Mouse (Mus musculus) thymus, postnatal 10 days (tissue): ENCODE measurements around the gene Nkd1.

Experiments used
- DNase-seq, 2 experiments: peaks; one replicate each; pipeline ENCODE4 v3.0.0; 2021; ENCODE audit warnings: low spot score in 2 of 2

Nkd1 gene

DNA sequence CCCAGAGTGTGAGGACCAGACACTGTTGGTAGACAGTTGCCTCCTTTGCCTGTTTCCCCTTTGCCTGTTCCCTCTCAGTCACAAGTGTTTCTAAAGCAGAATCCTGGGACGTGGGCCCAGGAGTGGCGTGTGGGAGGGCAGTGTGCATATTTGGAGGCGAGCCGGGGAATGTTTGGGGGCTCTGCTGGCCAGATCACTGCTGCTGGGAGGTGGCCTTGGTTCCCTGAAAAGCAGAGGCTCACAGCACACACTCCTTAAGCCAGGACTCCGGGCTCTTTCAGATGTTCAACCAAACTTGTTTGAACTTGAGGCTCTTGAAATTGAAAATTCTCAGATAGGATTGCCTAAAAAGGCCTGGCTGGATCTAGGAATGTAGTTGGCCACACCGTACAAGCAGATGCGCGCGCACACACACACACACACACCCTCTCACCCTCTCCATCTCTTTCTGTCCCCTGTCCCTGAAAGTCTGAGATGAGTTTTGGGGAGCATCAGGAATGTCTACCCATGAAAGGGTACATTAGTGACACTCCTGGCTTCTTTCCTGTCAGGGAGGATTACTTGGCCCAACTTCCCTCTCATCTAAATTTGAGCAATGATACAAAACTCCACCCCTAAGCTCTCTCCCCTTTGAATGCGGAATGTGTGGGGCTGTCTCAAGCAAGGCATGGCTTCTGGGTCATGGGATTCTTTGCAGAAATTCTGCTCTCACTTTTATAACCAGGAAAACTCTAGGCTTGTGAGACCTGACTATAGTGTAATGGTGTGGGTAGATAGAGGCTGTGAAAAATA, 55.4 kb downstream of the Nkd1 start:
- no peak for DNase-seq

DNA sequence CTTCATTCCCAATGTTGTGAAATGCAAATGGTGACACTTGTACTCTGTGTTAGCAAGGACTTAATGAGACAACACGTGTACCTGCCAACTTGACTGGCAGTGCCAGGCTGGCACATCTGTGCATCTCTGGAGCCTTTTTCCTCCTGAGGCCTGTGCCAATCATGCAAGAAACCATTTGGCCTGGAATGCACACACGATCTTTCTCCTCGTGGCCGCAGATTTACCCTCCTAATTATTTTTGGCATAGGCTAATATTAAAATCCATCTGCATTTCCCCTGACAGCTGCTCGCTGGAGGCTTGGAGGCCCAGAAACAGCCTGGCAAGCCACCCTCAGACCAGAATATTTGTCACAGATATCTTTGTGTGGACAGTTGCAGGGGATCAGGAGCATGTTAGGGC, 56.5 kb downstream of the Nkd1 start:
- no peak for DNase-seq

DNA sequence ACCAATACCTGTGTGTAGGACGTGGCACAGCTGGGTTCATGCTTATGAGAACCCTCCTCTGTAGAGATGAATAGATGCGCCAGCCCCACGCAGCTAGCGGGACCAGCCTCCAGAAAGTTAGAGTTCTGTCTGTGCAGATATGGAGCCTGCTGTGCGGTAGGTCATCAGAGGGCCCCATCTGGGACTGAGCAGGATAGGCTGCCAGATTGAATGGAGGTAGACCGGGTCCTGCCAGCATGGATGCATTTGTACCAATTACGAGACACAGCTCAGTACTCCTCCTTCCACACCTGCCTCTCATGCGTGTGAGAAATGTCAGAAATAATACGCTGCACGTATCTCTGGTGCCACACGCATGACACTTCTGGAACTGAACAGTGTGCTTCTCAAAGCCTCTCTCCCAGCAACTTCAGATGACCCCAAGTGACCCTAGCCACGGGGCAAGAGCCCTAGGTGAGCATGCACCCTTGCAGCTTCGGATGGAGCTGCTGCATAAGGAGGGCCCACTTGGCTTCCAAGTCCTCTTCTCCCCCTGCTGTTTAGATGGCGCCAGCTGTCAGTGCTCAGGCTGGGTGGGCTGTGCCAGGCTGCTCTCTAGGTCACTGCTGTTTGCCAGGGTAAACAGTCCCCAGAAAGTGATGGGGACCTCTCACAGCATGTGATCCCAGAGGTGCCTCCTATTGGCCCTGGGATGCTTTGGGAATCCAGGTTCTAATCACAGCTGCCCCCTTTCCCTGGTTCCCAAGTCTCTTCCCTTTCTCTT, 57.4 kb downstream of the Nkd1 start:
- DNase-seq: no peak

DNA sequence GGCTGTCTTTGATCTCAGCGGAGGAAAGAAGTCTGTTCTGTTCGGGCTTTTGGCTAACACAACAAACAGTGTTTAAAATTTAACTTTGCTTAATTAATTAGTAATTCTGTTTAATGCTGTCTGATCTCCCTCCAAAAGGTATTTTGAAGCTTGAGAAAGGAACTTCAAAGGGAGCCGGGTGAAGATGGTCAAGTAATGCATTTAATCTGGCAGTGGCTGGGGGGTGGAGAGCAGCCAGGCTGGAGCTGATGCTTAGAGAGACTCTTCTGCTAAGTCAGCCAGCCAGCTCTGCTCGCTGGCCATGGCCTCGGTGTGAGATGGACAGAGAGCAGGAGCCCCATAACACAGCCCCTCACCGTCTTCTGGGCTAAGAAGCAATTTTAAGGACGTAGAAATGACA, 58.1 kb downstream of the Nkd1 start:
- DNase-seq: no peak

DNA sequence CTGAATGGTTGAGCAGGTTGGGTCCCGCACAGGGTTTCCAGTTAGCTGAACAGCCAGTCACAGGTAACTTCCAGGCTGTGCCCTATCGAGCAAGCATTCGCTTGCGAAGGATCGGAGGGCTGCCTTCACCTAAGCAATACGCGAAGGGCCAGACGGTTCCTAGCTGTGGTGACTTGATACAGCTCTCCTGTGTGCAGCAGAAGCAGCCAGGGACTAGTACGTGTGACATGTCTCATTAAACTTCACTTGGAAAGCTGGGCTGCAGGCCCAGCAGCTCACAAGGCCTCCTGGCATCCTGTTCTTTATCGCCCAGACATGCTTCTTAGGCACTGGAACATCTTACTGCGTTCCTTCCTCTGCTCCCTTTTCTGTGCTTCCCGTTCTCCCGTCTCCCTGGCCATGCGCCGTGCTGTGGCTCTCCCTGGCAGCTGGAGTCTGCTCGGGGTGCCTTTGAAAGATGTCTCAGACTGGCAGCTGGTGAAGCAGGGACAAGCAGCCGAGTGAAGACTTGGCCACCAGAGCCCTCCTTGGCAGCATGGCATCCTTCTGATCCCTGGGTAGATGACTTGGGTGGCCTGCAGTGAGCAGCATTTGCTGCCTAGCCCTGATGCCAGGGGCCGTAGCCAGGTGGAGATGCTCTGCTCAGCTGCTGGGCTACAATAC, 58.6 kb downstream of the Nkd1 start:
- DNase-seq: no peak

DNA sequence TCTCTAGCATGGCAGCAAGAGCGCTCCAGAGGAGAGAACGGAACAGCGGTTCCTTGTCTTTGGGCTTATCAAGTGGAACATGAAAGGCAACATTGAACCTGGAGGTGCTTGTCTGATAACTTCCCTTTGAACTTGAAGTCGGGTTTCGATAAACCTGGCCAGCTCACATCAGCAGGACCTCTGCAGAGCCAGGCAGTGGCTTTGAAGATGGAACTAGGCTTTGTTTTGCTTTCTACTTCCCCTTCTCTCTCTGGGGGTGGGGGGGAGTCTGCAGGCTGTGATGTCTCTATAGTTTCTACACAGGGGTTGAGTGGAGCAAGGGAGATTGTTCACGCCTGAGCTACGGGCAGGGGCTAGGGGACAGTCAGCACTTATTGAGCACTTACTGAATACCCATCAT, 59.6 kb downstream of the Nkd1 start:
- DNase-seq: no peak

DNA sequence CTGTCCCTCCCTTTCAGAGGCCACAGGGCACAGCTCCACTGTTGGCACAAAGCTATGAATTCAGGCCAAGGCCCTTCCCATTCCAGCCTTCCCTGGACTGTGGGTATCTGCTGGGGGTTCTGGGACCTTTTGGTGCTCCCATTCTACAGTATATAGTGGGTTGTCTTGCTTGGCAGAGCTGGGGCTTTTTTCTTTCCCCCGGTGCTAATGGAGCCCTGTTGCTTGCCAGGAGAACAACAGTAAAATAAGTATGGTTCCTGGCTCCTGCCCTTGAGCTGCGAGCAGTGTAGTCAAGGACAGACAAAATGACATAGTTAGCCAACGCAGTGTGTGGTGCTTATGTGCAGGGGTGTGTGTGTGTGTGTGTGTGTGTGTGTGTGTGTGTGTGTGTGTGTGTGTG, 62.7 kb downstream of the Nkd1 start:
- no peak for DNase-seq

DNA sequence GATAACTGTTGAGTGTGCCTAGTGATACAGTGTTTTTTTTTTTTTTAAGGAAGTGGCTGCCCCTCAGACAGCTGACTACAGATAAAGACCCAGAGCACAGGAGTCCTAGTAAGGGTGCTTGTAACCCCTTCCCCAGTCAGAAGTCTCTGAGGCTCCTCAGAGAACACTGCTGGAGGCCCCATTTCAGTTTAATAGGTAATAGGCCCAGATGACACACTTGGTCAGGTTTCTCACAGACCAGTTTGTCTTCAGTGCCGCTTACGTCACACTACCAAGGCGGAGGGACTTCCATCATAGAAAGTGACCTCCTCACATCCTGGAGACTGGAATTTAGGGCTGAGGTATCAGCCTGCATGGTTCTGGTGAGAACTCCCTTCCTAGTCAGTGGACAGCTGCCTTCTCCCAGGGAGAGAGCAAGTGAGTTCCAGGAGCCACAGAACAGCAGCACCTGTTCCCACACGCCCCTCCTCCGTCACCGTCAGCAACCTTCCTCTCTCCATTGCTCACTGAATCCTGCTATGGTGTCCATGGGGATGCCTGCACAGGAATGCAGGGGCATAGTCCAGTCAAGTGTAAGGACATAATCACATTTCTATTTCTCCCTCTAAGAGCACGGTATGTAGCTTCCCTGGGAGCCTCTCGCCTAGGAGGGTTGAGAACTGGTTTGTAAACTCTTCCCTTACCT, 67.2 kb downstream of the Nkd1 start:
- no peak for DNase-seq

DNA sequence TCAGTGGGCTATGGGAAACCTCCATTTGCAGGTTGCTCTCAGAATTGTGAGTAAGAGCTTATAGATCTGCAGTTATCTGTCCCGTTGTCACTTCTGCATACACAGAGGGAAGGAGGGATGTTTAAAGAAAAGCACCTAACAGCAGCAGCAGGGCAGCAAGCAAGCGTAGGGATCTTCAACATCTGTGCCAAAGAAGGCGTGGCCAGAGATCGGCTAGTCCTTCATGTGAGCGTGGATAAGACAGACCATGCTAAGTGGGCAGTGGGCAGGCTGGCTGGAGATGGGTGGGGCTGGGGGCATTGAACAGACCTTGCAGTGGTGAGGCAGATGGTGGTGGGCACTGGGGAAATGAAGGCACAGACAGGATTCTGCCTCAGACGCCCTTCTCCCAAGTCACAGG, 69.1 kb downstream of the Nkd1 start:
- DNase-seq: no peak

DNA sequence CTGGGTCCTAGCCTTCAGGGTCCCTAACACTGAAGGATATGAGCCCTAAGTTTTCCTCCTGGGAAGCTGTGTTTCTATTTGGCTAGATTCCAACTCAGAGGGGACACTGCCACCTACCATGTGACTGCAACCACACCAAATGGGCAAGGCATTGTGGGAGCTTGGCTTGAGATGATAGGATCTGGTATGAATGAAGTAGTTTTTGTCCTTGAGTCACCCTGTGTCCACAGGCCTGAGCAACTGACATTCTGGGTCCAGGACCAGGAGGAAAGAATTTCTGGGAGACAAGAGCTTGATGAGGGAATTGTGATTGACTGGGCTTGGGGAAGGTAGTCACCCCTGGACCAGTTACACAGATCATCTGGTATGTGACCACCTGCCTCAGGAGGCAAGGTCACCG, 72.8 kb downstream of the Nkd1 start:
- DNase-seq: no peak

DNA sequence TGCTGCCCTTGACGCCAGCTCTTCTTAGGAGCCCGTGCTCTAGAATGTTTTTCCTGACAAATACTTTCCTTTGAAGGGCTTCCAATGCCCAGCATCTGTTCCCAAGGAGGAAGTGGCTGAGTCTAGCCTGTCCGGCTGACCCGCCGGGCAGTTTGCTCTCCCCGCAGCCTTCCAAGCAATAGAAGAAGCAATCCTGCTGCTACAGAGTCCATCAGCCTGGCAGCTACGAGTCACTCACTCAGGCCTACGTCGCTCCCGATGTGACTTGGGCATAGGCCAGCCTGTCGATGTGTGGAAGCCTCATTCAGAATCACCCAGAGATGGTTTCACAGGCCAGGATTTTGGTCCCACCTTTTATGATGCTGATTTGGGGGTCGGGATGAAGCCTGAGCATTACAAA, 74.9 kb downstream of the Nkd1 start:
- no peak for DNase-seq

DNA sequence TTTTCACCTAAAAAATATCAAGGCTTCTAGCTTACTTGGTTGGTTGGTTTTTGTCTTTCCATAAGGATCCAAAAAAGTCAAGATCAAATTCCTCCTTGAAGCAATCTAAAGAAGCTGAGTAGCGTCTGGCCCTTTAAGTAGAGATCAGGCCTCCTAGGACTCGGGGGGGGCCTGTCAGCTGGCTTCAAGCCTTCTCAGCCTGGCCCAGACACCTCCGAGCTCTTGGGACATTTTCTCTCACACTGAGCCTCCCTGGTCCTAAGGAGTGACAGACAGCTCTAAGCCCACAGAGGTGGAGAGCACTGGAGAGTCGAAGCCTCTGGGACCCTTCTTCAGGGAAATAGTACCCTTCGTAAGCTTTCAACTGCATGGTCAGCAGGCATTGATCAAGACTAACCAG, 77.4 kb downstream of the Nkd1 start:
- no peak for DNase-seq

DNA sequence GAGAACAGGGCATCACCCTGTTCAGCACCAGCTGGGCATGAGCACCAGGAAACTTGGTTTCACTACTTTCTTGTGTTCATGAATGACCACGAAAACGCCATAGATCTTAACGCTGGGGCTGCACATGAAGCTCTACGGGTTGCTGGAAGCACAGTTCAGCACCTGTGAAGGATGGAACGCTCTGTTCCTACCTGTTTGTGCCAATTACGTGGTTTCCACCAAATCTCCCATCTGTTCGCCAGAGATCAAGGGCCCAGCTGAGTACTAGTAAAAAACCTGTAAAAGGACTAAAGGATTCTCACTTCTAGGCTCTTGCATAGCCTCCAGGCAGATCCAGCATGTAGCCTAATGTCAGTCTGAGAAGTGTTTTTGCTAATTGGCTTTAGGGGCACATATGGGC, 78.3 kb downstream of the Nkd1 start:
- no peak for DNase-seq

DNA sequence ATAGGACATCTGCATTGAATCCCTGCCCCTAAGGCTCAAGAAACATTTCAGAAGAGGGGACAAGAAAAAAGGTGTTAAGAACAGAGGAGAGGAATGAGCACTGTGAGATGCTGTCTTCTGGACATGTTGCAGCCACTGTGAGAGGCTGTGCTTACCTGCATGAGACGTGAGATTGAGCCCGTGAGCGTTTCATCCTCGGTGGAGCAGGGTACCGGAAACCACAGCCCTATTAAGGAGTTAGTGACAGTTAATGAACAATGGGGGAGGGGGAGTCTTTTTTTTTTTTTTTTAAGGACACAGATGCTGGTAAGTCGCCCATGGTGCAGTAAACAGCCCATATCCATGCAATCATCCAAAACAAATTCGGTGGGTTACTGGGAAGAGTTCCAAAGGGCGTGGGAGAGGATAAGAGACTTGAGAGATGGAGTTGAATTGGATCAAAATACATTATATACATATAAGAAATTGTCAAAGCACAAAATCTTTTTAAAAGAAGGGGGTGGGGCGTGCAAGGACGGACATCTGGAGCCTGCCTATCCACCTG, 82.4 kb downstream of the Nkd1 start:
- no peak for DNase-seq

DNA sequence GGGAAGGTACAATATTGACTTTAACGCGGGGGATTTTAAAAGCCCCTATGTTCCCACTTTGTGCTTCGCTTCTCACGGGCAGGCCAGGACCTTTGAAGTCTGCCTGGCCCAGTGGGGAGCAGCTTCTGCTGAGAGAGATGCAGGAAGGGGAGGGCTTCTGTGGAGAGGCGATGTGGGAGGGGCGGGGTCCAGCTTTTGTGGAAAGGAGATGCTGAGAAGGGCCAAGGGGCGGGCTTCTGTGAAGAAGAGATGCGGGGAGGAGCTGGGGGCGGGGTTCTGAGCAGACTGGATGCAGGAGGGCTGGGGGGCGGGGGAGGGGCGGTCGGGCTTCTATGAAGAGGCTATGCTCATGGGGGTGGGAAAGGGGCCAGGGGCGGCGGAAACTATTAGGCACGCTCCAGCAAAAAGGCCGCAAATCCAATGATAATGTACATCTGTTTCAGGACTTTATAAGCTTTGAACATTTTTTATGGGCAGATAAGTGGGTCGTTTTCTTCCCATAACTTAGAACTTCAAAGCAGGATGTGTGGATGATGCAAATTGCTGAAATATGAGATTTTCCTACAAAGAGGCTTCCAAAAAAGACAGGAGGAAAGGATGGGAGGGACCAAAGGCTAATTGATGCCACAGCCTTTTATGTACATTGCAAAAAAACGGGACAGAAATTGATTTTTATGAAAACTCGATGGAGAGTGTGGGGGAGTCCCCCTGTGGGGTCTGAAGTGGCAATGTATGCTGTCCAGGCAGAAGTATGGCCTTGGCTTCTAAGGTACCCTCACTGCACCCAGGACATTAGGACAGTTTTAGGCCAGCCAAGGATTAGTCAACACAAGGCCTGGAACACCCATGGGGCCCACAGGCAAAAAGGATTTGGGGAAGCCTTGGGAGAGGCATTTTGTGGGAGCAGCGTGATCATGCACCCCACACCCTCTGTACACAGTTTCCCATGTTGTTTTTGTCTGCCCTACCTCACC, 83.2 kb downstream of the Nkd1 start:
- DNase-seq: peak; percentile 53 to 60

DNA sequence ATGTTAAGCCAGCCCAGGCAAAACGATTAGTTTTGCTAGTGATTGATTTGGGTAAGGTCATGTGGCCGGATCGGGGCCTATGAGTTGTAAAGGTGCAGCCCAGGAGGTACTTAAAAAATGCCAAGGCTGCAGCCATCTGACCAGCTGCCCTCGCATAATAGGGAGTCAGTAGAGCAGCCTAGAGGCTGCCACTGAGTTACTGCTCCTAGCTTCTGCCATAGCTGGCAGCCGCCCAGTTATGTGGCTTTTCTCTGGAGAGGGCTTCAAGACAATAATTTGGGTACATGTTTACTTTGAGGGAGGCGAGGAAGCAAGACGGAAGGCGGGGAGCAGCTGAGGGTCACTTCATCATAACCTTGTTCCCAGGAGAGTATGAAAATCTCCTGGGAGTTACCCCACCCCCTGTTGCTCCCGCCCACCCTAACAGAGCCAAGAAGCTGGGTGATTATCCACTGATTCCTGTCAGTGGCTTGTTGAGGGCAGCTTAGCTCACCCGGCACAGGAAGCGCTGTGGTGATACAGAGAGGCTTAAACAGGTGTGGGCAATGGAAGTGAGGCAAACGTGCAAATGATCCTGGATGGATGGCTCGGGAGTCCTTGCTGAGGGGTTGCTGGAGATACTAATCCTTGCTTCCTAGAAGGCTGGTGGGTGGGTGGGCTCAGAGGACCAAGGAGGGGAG, 84.3 kb downstream of the Nkd1 start:
- no peak for DNase-seq

DNA sequence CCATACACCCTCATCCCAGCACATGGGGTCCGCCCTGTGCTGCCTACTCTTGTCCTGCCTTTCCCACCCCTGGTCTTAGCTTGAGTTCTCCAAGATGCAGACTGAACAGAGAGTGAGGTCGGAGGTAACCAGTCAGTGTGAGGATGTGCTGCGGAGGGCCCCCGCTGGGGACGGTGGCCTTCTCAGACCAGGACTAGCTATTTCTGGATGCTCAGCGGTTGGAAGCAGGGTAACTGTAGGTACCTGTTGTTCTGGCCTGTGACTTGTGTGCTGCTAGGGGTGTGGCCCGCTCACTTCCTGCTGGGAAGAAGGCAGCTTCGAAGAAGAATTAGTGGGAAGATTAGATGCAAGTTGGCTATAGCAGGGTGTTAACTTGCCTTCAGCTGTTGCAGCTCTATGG, 87.9 kb downstream of the Nkd1 start:
- no peak for DNase-seq

DNA sequence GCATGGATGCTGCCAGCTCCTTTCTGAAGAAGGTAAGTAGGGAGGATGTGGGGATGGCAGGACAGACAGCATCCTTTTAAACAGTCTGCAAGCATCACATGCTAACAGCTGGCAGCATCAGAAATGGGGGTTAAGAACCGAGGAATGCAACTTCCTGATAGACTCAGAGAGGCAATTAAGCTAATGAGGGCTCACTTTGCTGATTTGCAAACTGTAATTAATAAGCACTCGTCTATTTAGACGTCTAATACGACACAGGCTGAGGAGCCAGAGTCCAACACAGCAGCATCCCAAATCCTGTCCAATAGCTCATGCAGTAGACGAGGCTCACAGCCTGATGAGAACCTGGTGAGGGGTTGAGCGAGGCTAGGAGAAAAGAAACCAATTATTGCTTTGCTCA, 89.1 kb downstream of the Nkd1 start:
- no peak for DNase-seq

DNA sequence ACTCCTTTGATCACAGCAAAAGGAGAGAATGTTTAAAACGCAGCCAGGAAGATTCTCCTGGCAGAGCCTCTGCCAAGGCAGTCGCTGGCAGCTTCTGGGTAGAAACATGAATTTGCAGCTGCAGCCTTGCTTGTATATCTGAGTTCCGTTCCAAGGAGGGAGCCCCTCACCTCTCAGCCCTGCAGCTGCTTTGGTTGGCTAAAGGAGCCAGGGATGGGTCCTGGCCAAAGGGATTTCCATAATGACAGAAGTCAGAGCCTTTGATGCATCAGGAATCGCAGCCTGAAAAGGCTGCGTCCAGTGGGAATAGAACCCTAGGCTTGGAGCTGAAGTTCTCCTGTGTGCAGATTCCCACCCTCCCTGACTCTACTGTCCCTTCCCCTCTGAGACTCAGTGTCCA, 93.8 kb downstream of the Nkd1 start:
- DNase-seq: no peak

DNA sequence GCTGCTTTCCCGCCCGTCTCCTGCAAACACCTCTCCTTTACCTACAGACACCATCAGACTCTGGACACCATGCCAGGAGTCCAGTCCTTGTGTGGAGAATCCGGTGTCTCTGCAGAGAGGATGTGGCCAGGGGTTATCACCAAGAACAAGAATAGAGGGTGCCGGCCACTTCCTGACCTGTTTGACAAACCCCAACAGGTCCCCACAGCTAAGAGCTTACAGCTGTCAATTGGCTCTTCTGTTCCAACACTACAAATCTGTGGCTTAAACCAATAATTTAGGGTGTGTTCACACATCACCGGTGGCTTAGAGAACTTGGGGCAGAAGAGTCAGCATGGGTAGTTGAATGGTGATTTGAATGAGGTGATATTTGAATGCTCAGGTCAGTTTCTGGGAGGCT, 97.5 kb downstream of the Nkd1 start:
- DNase-seq: no peak
